Mouse (Mus musculus) liver, embryonic 15.5 days (tissue): ENCODE data around the gene Kcnj6. TPM values are rescaled to one million over a fixed set of nuclear protein-coding genes. Genes with fewer than 3 reads are reported as not detected.

Experiments
- ATAC-seq: fragments of 200-750 bp; cut with Nextera tagmentation; 2 replicates; pipeline ENCODE4 v1.8.0; 2017; ENCODE audit warnings: moderate number of reproducible peaks, mild to moderate bottlenecking, moderate library complexity; ENCODE audit not compliant: insufficient read depth
- H3K27ac ChIP-seq: fragments of 300-500 bp; sonication (generic); replicated peaks from 2 replicates; pipeline ENCODE4 v1.5.1; 2015; ENCODE audit warnings: mild to moderate bottlenecking, inconsistent platforms
- H3K27me3 ChIP-seq: fragments of 300-500 bp; sonication (generic); 2 replicates; pipeline ENCODE4 v1.6.1; 2015; ENCODE audit warnings: mild to moderate bottlenecking, inconsistent platforms
- H3K36me3 ChIP-seq: fragments of 300-500 bp; sonication (generic); replicated peaks from 2 replicates; pipeline ENCODE4 v1.6.1; 2015; ENCODE audit warnings: moderate library complexity, mild to moderate bottlenecking, inconsistent platforms
- H3K4me1 ChIP-seq: fragments of 300-500 bp; sonication (generic); replicated peaks from 2 replicates; pipeline ENCODE4 v1.6.1; 2015; ENCODE audit warnings: inconsistent platforms
- H3K4me2 ChIP-seq: fragments of 300-500 bp; sonication (generic); 2 replicates; pipeline ENCODE4 v1.6.1; 2015; ENCODE audit warnings: moderate library complexity, mild to moderate bottlenecking, inconsistent platforms
- H3K4me3 ChIP-seq: fragments of 300-500 bp; sonication (generic); replicated peaks from 2 replicates; pipeline ENCODE4 v1.5.1; 2015; ENCODE audit warnings: mild to moderate bottlenecking, inconsistent platforms
- H3K9ac ChIP-seq: fragments of 300-500 bp; sonication (generic); 2 replicates; pipeline ENCODE4 v1.6.1; 2015; ENCODE audit warnings: moderate library complexity, mild to moderate bottlenecking, inconsistent platforms
- H3K9me3 ChIP-seq: fragments of 300-500 bp; sonication (generic); replicated peaks from 2 replicates; pipeline ENCODE4 v1.6.1; 2016; ENCODE audit warnings: inconsistent platforms
- WGBS: fragments of 180-500 bp; shearing (Covaris S2); methylation state at CpG from one replicate; pipeline ENCODE4 v1.1.7; 2015; ENCODE audit warnings: mixed read lengths; ENCODE audit not compliant: insufficient replicate concordance; 5-methylcytosine and 5-hydroxymethylcytosine counted together
- polyA plus RNA-seq: library from polyadenylated mRNA; unstranded; fragments of >200 nt; fragmentation: Nextera tagmentation; extraction: Ambion mirVana; gene quantifications from 2 replicates; pipeline ENCODE4 v1.2.1, GENCODE M21; 2015

Gene Kcnj6
- not detected in 2 replicates for polyA plus RNA-seq

DNA sequence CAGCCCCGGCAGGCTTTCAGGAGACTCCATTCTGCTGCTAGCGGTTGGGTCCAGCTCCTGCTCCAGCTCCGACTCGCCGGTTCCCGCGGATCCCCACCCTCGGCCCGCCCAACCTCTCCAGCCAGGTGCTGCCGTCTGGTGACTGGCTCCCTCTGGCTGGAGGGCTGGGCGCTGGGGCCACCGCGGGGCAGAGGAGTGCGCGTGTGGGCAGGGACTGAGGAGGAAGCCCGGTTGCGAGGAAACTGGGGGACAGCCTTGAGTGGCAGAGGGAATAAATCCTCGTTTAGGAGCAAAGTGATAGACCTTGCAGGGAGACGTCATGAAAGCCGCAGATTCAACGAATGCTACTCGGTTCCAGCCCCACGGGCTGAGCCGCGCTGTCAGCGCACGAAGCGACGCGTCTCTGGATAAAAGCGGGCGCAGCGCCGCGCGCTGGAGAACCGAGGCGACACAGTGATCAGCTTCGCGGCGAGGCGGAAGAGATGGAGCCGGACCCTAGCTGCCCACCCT is at the start of gene Kcnj6:
TSS of gene Kcnj6 (minus strand) at position 362 of the 510 bp plus-strand sequence.
- WGBS = 3% methylated on average over 43 of the region's 43 CpGs
- Histone ChIP-seq H3K27me3 (peaks cover 28% of the 10 kb centered on the region), H3K4me3 (no peak within 1 kb of the TSS), H3K4me1 (no peaks in the 10 kb centered on the region), H3K27ac (no peak within 1 kb of the TSS), H3K9me3 (no peaks in the 10 kb centered on the region), H3K36me3 (no peaks in the 10 kb centered on the region), H3K9ac (no peak within 1 kb of the TSS), H3K4me2 (no peak within 1 kb of the TSS)
- ATAC-seq = no peak

- ATAC-seq = no peak
- no peaks in the 10 kb centered on the region for H3K27me3 ChIP-seq
- H3K27ac ChIP-seq = no peak overlapping the region
- H3K9me3 ChIP-seq = no peaks in the 10 kb centered on the region
- H3K9ac ChIP-seq = no peak overlapping the region
- no peaks in the 10 kb centered on the region for H3K36me3 ChIP-seq
- no peak overlapping the region for H3K4me3 ChIP-seq
- WGBS = 42% methylated on average over 3 of the region's 3 CpGs
- H3K4me2 ChIP-seq = no peak overlapping the region
- no peaks in the 10 kb centered on the region for H3K4me1 ChIP-seq
These were observed 12.4 kb upstream of the Kcnj6 start for GRCm38 (mm10) chr16:95009937-95010336.

GRCm38 (mm10) chr16:95004599-95004998 is 7.1 kb upstream of the Kcnj6 start:
- no peaks in the 10 kb centered on the region for H3K9me3 ChIP-seq
- no peak overlapping the region for H3K4me2 ChIP-seq
- H3K4me3 ChIP-seq = no peak overlapping the region
- no peak overlapping the region for H3K9ac ChIP-seq
- ATAC-seq = no peak
- H3K27me3 ChIP-seq = no peaks in the 10 kb centered on the region
- 26% methylated on average over 8 of the region's 8 CpGs for WGBS
- H3K36me3 ChIP-seq = no peaks in the 10 kb centered on the region
- no peak overlapping the region for H3K27ac ChIP-seq
- no peaks in the 10 kb centered on the region for H3K4me1 ChIP-seq

GRCm38 (mm10) chr16:94999551-94999950 is 2.0 kb upstream of the Kcnj6 start:
- 55% methylated on average over 5 of the region's 5 CpGs for WGBS
- H3K9ac ChIP-seq = no peak overlapping the region

GRCm38 (mm10) chr16:94999019-94999418 is 1.5 kb upstream of the Kcnj6 start:
- Histone ChIP-seq H3K9ac (no peak overlapping the region), H3K9me3 (no peaks in the 10 kb centered on the region), H3K27ac (no peak overlapping the region), H3K36me3 (no peaks in the 10 kb centered on the region), H3K4me2 (no peak overlapping the region), H3K27me3 (peaks cover 28% of the 10 kb centered on the region), H3K4me3 (no peak overlapping the region), H3K4me1 (no peaks in the 10 kb centered on the region)
- ATAC-seq = no peak
- WGBS = 42% methylated on average over 3 of the region's 3 CpGs

More at GRCm38 (mm10) chr16:94999551-94999950, 2.0 kb upstream of the Kcnj6 start:
- no peaks in the 10 kb centered on the region for H3K36me3 ChIP-seq
- H3K4me2 ChIP-seq = no peak overlapping the region
- peaks cover 28% of the 10 kb centered on the region for H3K27me3 ChIP-seq
- no peak overlapping the region for H3K27ac ChIP-seq
- H3K4me3 ChIP-seq = no peak overlapping the region
- no peaks in the 10 kb centered on the region for H3K4me1 ChIP-seq
- no peak for ATAC-seq
- no peaks in the 10 kb centered on the region for H3K9me3 ChIP-seq

GRCm38 (mm10) chr16:94996791-94997281 is 665 bp downstream of the Kcnj6 start:
- no peak overlapping the region for H3K4me2 ChIP-seq
- no peaks in the 10 kb centered on the region for H3K9me3 ChIP-seq
- no peaks in the 10 kb centered on the region for H3K4me1 ChIP-seq
- H3K9ac ChIP-seq = no peak overlapping the region
- H3K27ac ChIP-seq = no peak overlapping the region
- H3K36me3 ChIP-seq = no peaks in the 10 kb centered on the region
- no peak overlapping the region for H3K4me3 ChIP-seq
- 16% methylated on average over 16 of the region's 16 CpGs for WGBS
- peaks cover 28% of the 10 kb centered on the region for H3K27me3 ChIP-seq
- ATAC-seq = no peak

DNA sequence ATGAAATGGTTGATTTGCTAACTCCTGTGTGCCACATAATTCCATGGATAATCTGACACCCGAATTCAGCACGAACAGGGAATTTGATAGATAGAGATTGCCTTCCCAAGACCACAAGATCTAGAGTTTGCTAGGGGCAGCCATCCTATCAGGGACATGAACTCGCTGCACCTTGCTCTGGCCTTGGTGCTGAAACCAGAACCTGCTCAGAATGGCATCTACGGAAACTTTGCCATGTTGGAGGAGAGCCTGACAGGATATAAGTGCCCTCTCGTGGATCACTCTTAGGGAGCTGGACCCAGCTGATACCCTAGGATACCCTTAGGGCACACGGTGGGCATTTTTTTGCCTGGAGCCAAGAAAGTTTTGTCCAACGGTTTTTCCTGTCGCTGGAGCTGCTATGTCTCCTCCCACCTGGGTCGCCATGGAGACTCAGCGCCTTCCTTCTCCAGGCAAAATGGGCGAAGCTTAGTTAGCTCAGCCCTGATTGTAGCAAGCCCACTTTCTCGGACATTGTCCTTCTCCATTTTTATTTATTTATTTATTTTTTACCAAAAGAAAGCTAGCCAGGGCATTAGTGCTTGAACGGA is 1.9 kb downstream of the Kcnj6 start:
- no peak overlapping the region for H3K9ac ChIP-seq
- no peak for ATAC-seq
- H3K4me1 ChIP-seq = no peaks in the 10 kb centered on the region
- H3K9me3 ChIP-seq = no peaks in the 10 kb centered on the region
- WGBS = 10% methylated on average over 13 of the region's 13 CpGs
- H3K4me2 ChIP-seq = no peak overlapping the region
- no peak overlapping the region for H3K27ac ChIP-seq
- H3K27me3 ChIP-seq = peaks cover 28% of the 10 kb centered on the region
- H3K36me3 ChIP-seq = no peaks in the 10 kb centered on the region
- H3K4me3 ChIP-seq = no peak overlapping the region

GRCm38 (mm10) chr16:94994924-94995323 is 2.6 kb downstream of the Kcnj6 start:
- H3K4me2 ChIP-seq = no peak overlapping the region
- ATAC-seq = no peak
- no peaks in the 10 kb centered on the region for H3K9me3 ChIP-seq
- H3K36me3 ChIP-seq = no peaks in the 10 kb centered on the region
- H3K4me1 ChIP-seq = no peaks in the 10 kb centered on the region
- peaks cover 28% of the 10 kb centered on the region for H3K27me3 ChIP-seq
- H3K4me3 ChIP-seq = no peak overlapping the region
- H3K9ac ChIP-seq = no peak overlapping the region
- H3K27ac ChIP-seq = no peak overlapping the region
- 46% methylated on average over 4 of the region's 4 CpGs for WGBS

- Histone ChIP-seq H3K4me2 (no peak overlapping the region), H3K4me3 (no peak overlapping the region), H3K27me3 (peaks cover 28% of the 10 kb centered on the region), H3K4me1 (no peaks in the 10 kb centered on the region), H3K36me3 (no peaks in the 10 kb centered on the region), H3K9ac (no peak overlapping the region), H3K9me3 (no peaks in the 10 kb centered on the region), H3K27ac (no peak overlapping the region)
- ATAC-seq = no peak
- 51% methylated on average over 3 of the region's 3 CpGs for WGBS
These were observed 3.4 kb downstream of the Kcnj6 start for GRCm38 (mm10) chr16:94994148-94994547.

- Histone ChIP-seq H3K9me3 (no peaks in the 10 kb centered on the region), H3K36me3 (no peaks in the 10 kb centered on the region), H3K27ac (no peak overlapping the region), H3K9ac (no peak overlapping the region), H3K4me2 (no peak overlapping the region), H3K4me3 (no peak overlapping the region), H3K27me3 (no peaks in the 10 kb centered on the region), H3K4me1 (no peaks in the 10 kb centered on the region)
- WGBS = 38% methylated on average over 2 of the region's 2 CpGs
- no peak for ATAC-seq
These were observed 7.4 kb downstream of the Kcnj6 start for GRCm38 (mm10) chr16:94990114-94990513.

GRCm38 (mm10) chr16:94986731-94987130 is 10.8 kb downstream of the Kcnj6 start:
- Histone ChIP-seq H3K27ac (no peak overlapping the region), H3K27me3 (no peaks in the 10 kb centered on the region), H3K9ac (no peak overlapping the region), H3K4me3 (no peak overlapping the region), H3K9me3 (no peaks in the 10 kb centered on the region), H3K4me2 (no peak overlapping the region), H3K4me1 (no peaks in the 10 kb centered on the region), H3K36me3 (no peaks in the 10 kb centered on the region)
- ATAC-seq = no peak
- WGBS = 64% methylated on average over 9 of the region's 9 CpGs

- no peak overlapping the region for H3K4me3 ChIP-seq
- no peaks in the 10 kb centered on the region for H3K4me1 ChIP-seq
- no peaks in the 10 kb centered on the region for H3K27me3 ChIP-seq
- H3K27ac ChIP-seq = no peak overlapping the region
- no peak overlapping the region for H3K4me2 ChIP-seq
- no peaks in the 10 kb centered on the region for H3K36me3 ChIP-seq
- 74% methylated on average over 3 of the region's 3 CpGs for WGBS
- H3K9ac ChIP-seq = no peak overlapping the region
- ATAC-seq = no peak
- no peaks in the 10 kb centered on the region for H3K9me3 ChIP-seq
These were observed 13.2 kb downstream of the Kcnj6 start for GRCm38 (mm10) chr16:94984263-94984662.
